Mouse (Mus musculus): ENCODE data around the gene Dcaf4.

GRCm38 (mm10) chr12:83521083-83521482, 817 bp downstream of the Dcaf4 start:
- TF ChIP-seq CTCF (IDR thresholded peaks at IDR 0.05; ENCODE audit: insufficient read depth, low read length) (no peak), POLR2A (IDR thresholded peaks at IDR 0.05; ENCODE audit: borderline replicate concordance, extremely low read depth, low read depth, low read length) (no peak)
